Mouse (Mus musculus) kidney, adult 2 months (tissue): ENCODE data around the gene Ctu1.

Experiments used
- CTCF ChIP-seq: fragments of 200-500 bp; conservative IDR thresholded peaks from 2 replicates; pipeline ENCODE4 v1.5.1; 2011; ENCODE audit warnings: low read depth, mild to moderate bottlenecking, control low read depth, low read length, moderate library complexity, mixed read lengths; ENCODE audit not compliant: insufficient read depth, insufficient read length
- POLR2A ChIP-seq: fragments of 200-500 bp; IDR thresholded peaks from one replicate; pipeline ENCODE4 v1.6.1; 2011; ENCODE audit warnings: low read depth, low read length, control low read depth

GRCm38 (mm10) chr7:43654519-43654918 lies 17.3 kb upstream of the Ctu1 start:
- TF ChIP-seq CTCF (no peak), POLR2A (no peak)
